Mouse (Mus musculus) hindbrain, embryonic 15.5 days (tissue): ENCODE data around the gene St7l. TPM values are rescaled to one million over a fixed set of nuclear protein-coding genes. Genes with fewer than 3 reads are reported as not detected.
A peak's percentile ranks its signal among the peaks of the same experiment; 100 is the strongest.

Experiments
- ATAC-seq: fragments of 200-750 bp; cut with Nextera tagmentation; 2 replicates; pipeline ENCODE4 v1.8.0; 2017; ENCODE audit warnings: low read depth, moderate number of reproducible peaks, moderate TSS enrichment; ENCODE audit not compliant: low FRiP score
- H3K27ac ChIP-seq: fragments of 300-500 bp; sonication (generic); replicated peaks from 2 replicates; pipeline ENCODE4 v1.5.1; 2015; ENCODE audit warnings: mild to moderate bottlenecking, inconsistent platforms
- H3K27me3 ChIP-seq: fragments of 300-500 bp; sonication (generic); 2 replicates; pipeline ENCODE4 v1.6.1; 2015; ENCODE audit warnings: control low read depth, inconsistent platforms
- H3K36me3 ChIP-seq: fragments of 300-500 bp; sonication (generic); 2 replicates; pipeline ENCODE4 v1.6.1; 2015; ENCODE audit warnings: control low read depth, inconsistent platforms
- H3K4me1 ChIP-seq: fragments of 300-500 bp; sonication (generic); replicated peaks from 2 replicates; pipeline ENCODE4 v1.6.1; 2015; ENCODE audit warnings: control low read depth, inconsistent platforms
- H3K4me2 ChIP-seq: fragments of 300-500 bp; sonication (generic); 2 replicates; pipeline ENCODE4 v1.6.1; 2015; ENCODE audit warnings: moderate library complexity, mild to moderate bottlenecking, inconsistent platforms
- H3K4me3 ChIP-seq: fragments of 300-500 bp; sonication (generic); 2 replicates; pipeline ENCODE4 v1.5.1; 2015; ENCODE audit warnings: mild to moderate bottlenecking, inconsistent platforms
- H3K9ac ChIP-seq: fragments of 300-500 bp; sonication (generic); 2 replicates; pipeline ENCODE4 v1.6.1; 2015; ENCODE audit warnings: inconsistent platforms
- H3K9me3 ChIP-seq: fragments of 300-500 bp; sonication (generic); 2 replicates; pipeline ENCODE4 v1.6.1; 2016; ENCODE audit warnings: control low read depth, inconsistent platforms
- WGBS: fragments of 180-500 bp; shearing (Covaris S2); methylation state at CpG from one replicate; pipeline ENCODE4 v1.1.7; 2015; 5-methylcytosine and 5-hydroxymethylcytosine counted together
- polyA plus RNA-seq: library from polyadenylated mRNA; unstranded; fragments of >200 nt; fragmentation: Nextera tagmentation; extraction: Ambion mirVana; gene quantifications from 2 replicates; pipeline ENCODE4 v1.2.1, GENCODE M21; 2015

Gene St7l
- polyA plus RNA-seq, 1 experiment from 2014 or later: 31.8 TPM

- peak overlapping the region; percentile 43 for H3K4me3 ChIP-seq
- H3K36me3 ChIP-seq: no peaks in the 10 kb centered on the region
- under 1% methylated on average over 49 of the region's 49 CpGs for WGBS
- H3K4me1 ChIP-seq: peaks cover 8% of the 10 kb centered on the region
- ATAC-seq: peak; percentile 70
- peak overlapping the region; percentile 34 for H3K9ac ChIP-seq
- H3K27ac ChIP-seq: 0 out of 2 replicates have a peak overlapping the region, but pooled peaks have one; percentile 20
- H3K9me3 ChIP-seq: no peaks in the 10 kb centered on the region
- peaks cover 20% of the 10 kb centered on the region for H3K27me3 ChIP-seq
- peak overlapping the region; percentile 67 for H3K4me2 ChIP-seq
Observed at GRCm38 (mm10) chr3:104967548-104968300, 103.9 kb downstream of the St7l start.

Other genes with a start within 250 kb of the St7l start
- 9.1 and 10.5 TPM in 2 replicates for gene Slc16a1, start 225.3 kb upstream of the St7l start, polyA plus RNA-seq
- gene Ppm1j, start 82.9 kb upstream of the St7l start, polyA plus RNA-seq: 1.2 and 2.9 TPM in 2 replicates
- gene Fam19a3, start 82.2 kb upstream of the St7l start, polyA plus RNA-seq: 0.16 TPM in 1 of 2 replicates, not detected in the other
- 58.1 and 63.0 TPM in 2 replicates for gene Rhoc, start 75.6 kb upstream of the St7l start, polyA plus RNA-seq
- gene Mov10, start 45.4 kb upstream of the St7l start, polyA plus RNA-seq: 9.1 and 13.4 TPM in 2 replicates
- gene Capza1, start 500 bp downstream of the St7l start, polyA plus RNA-seq: 150 and 154 TPM in 2 replicates
- gene Wnt2b, start 97.9 kb downstream of the St7l start, polyA plus RNA-seq: 1.1 and 1.2 TPM in 2 replicates
- gene Cttnbp2nl, start 189.1 kb downstream of the St7l start, polyA plus RNA-seq: 47.4 and 50.6 TPM in 2 replicates
- not detected in 2 replicates for gene 4930564D02Rik, start 202.8 kb downstream of the St7l start, polyA plus RNA-seq